Mouse (Mus musculus) heart, postnatal 4 days (tissue): ENCODE measurements around the gene Ccdc69. TPM values are rescaled to one million over a fixed set of nuclear protein-coding genes. Genes with fewer than 3 reads are reported as not detected.
"Not testable (repeated sequence)": the region's sequence is repeated elsewhere in the genome, so short reads cannot be mapped to it uniquely, and the experiment has no call there.

Source experiments
- DNase-seq: peaks from one replicate; pipeline ENCODE4 v3.0.0; 2021
- total RNA-seq, 2 experiments: library from RNA; stranded (reverse); gene quantifications; 2 replicates each; pipeline ENCODE4 v1.2.3; 2021

Gene Ccdc69
- total RNA-seq = 10 to 100 TPM in 1 of 2 experiments, 1 to 10 TPM in 1; 9.2 to 12.2 TPM

DNA sequence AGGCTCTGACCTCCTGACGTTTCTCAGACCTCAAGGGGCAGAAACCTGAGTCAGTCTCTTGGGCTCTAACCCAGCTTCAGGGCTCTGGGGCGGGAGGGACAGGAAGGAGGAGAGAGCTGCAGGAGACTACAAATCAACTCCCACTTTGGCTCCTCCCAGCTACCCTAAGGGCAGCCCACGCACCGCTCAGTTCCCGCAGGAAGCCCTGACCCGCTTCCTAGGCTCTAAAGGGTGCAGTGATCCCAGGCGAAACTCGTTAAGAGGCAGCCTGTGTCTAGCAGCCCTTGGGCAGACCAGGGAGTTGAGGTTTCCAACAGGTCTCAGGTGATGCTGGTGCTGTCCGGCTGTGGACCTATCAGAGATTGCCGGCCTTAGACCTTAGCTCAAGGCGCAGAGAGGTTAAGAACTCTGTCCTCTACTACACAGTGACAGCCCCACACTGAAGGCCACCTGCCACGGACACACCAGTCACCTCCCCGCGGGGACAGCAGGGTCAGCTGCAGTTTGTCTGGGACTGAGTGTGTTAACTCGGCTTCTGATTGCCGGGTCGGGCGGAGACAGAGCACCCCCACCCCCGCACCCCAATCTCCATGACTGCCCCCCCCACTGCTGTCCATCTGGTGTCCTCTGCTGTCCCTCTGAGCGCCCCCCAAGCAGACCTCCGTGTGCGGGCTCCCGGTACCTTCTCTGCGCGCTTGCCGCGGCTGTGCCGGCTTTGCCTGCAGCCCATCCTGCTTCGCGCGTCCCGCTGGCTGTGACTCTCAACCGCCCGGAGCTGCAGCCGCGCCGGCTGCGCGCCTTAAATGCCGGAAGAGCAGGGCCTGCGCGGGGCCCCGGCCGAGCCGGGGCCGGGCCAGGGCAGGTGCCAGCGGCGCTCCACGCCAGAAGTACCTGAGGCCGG, at the start of gene Ccdc69:
TSS of gene Ccdc69 (minus strand) at position 801 of the 901 bp plus-strand sequence.
- peak; percentile 68 for DNase-seq

DNA sequence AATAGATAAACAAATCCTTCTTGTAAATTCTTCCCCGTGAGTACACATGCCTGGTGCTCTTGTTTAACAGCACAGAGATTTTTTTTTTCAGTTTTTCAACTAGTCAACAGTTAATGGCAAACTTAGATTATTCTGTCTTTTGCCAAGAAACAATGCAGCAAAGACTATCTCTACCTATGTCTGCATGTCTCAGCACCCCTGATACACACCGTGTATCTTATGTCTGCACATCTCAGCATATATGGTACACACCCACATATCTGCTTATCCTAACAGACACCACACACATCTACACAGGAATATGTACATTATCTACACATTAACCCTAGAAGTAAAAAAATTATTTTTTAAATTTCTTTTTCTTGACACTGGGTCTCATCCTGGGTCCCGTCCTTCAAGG, 48.7 kb upstream of the Ccdc69 start:
- DNase-seq = no peak

DNA sequence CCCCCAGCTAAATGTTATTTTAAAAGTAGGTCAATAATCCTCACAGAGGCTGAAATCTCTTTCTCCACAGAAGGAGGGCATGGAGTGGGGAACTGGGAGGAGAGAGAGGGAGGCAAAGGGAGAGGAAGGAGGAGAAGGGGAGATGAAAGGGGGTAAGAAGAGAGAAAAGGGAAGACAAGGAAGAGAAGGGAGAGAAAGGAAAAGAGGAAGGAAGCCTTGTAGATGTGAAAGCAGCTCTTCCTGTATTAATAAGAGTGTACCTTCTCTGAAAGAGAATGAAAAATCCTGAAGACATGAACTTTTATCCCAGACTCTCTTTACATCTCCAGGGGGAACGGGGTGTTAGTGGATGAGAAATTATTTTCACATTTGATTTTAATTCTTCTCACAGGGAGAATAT, 43.5 kb upstream of the Ccdc69 start:
- DNase-seq = no peak

GRCm38 (mm10) chr11:55120821-55121271, 42.9 kb upstream of the Ccdc69 start:
- no peak for DNase-seq

- no peak for DNase-seq
These were observed 42.3 kb upstream of the Ccdc69 start for GRCm38 (mm10) chr11:55120279-55120678.

GRCm38 (mm10) chr11:55117031-55117430, 39.1 kb upstream of the Ccdc69 start:
- DNase-seq = no peak

DNA sequence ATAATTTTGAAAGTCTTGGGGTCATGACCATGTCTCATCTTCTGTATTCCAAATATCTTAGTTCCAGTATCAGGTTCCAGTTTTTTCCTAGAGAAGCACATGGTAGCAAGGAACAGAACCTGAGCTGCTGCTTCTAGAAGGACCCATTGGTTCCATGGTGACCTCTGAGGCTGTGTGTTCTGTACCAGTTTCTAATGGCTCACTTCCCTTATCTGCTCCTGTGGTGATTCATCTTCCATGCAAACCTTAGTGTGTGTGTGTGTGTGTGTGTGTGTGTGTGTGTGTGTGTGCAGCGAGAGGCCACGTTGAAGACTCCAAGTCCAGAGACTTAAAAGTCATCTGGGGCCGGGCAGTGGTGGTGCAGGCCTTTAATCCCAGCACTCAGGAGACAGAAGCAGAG, 38.1 kb upstream of the Ccdc69 start:
- DNase-seq = no peak

DNA sequence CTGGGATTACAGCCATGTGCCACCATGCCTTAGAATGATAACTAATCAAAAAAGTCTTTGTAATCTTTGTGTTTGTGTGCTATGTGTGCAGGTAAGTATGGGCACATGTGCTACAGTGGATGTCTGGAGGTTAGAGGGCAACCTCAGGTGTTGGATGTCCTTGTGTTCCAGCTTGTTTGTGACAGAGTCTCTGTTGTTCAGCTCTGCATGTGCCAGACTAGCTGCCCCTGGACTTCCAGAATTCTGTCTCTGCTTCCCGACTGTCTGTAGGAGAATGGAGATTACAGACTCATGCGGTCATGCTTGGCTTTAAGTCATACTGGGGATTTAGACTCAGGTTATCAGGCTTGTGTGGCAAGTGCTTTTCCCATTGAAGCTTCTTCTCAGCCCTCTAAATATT, 36.4 kb upstream of the Ccdc69 start:
- DNase-seq = no peak

DNA sequence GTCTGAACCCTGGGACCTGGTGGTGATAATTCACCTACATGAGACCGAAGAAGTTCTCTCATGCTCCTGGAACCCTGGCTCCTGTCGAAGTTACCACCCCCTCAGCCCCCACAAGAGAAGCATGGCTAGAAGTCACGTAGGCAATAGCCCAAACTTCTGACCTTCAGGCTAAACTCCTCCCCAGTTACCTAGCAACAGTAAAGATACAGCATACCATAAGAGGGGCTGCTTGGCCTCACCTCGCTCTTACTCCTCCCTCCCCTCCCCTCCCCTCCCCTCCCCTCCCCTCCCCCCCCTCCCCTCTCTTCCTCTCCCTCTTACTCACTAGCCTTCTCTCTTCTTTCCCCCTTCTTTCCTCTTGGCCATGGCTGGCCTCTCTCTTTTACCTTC, 35.9 kb upstream of the Ccdc69 start:
- not testable (repeated sequence) for DNase-seq

GRCm38 (mm10) chr11:55113209-55113860, 35.4 kb upstream of the Ccdc69 start:
- DNase-seq = no peak

- peak; percentile 15 for DNase-seq
These were observed 32.7 kb upstream of the Ccdc69 start for GRCm38 (mm10) chr11:55110566-55111169.

- DNase-seq = no peak
These were observed 31.8 kb upstream of the Ccdc69 start for GRCm38 (mm10) chr11:55109521-55110300.

DNA sequence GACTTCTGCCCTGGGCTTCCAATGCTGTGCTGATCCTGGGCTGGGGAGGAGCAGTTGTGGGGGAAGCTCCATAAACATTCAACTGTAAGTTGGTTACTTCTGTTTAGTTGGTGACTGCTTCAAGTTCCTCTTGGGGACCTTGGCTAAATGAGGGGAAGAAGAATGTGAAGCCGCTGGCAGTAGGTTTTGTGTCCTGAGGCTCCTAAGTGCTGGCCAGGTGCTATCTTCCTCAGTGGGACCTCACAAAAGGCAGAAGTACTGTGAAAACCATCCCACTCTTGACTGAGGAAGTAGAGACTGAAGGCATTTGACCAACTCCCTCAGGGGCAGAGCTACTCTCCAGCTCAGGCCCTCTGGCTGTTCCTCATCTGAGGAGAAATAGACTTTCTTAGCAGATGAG, 28.7 kb upstream of the Ccdc69 start:
- no peak for DNase-seq

- no peak for DNase-seq
These were observed 27.5 kb upstream of the Ccdc69 start for GRCm38 (mm10) chr11:55105389-55105788.

DNA sequence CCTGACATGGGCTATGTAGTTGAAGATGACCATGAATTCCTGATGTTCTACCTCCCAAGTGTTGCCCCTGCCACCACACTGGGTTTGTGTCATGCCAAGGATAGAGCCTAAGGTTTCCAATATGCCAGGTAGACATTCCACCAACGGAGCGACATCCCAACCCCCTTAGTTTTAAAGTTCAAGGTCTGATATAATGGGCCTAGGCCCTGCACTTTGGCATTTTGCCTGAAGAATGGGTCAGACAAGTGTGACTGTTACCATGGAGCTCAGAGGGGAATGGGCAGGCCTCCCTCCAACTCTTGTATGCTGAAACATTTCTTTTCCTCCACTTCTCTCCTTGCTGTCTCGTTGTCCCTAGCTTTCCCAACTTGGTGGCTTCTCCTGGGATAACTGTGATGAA, 25.3 kb upstream of the Ccdc69 start:
- no peak for DNase-seq

DNA sequence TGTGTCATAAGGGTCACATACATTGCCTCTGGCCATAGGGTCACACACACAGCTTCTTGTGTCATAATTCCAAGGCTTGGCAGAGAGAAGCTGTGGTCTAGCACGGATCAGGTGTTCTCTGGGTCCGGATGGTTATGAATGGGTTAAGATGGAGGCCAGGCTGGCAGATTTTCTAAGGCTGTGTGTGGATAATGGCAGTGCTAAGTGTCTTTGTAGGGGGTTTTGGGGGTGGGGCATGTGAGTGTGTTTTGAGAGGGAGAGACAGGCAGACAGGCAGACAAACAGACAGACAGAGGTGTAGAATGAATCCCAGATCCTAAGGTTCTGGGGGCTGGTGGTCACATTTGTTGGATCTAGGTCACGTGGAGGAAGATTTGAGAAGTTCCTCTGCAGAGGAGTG, 24.1 kb upstream of the Ccdc69 start:
- DNase-seq = no peak

GRCm38 (mm10) chr11:55099868-55100267, 21.9 kb upstream of the Ccdc69 start:
- DNase-seq = no peak

GRCm38 (mm10) chr11:55099019-55099771, 21.3 kb upstream of the Ccdc69 start:
- DNase-seq = no peak

- DNase-seq = no peak
These were observed 20.4 kb upstream of the Ccdc69 start for GRCm38 (mm10) chr11:55098189-55098915.

GRCm38 (mm10) chr11:55097463-55098188, 19.7 kb upstream of the Ccdc69 start, which contains the start of gene Gm2a:
TSS of gene Gm2a (plus strand) at chr11:55098115.
- peak; percentile 94 for DNase-seq
